Mouse (Mus musculus): ENCODE measurements around the gene Cep135.

Cep135 gene

GRCm38 (mm10) chr5:76684658-76685605 is 96.4 kb downstream of the Cep135 start:
- no peak for DNase-seq (ENCODE audit: low spot score in 2 of 2)

DNA sequence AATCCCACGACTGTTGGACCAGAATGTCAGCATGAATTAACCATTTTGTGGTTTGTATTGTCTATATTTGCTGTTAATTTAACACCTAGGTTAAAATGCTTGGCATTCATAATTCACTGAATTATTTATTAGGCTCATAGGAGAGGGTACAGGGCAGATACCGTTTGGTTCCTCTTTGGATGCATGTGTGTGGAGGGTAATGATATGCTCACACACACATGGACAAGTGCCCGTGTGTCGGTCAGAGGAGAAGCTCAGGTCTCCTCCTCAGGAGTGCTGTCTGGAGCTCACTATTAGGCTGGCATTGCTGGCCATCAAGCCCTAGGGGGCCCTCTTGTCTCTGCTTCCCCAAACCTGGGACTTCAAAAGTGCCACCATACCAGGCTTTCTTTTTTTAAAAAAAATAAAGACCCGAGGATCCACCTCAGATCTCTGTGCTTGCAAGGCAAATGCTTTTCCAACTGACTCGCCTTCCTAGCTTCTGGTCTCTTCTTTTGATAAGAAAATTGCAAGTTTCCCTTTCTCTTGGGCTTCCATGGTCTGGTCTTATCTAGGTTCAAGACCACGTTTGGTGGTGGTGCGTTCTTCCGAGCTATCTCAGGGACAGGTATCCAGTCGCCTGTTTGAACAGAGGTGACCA is 99.6 kb downstream of the Cep135 start:
- DNase-seq (ENCODE audit: low spot score in 2 of 2) = no peak

DNA sequence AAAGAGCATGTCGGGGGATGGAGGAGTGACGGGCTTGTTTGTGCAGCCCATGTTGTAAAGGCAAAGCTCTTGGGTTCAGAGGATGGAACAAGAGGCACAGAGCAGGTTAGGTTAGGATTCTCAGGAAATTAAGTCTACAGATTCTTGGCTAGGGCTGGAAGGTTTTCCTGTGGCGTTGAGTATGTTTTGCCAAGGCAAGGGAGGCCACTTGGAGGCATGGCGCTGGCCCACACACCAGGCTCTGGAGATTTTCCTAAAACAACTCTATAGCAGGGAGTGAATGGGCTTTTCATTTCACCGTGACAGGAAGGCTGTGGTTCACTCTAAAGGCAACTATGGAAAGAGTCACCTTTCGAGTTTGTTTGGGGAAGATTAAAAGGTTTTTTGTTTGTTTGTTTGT is 100.1 kb downstream of the Cep135 start:
- no peak for DNase-seq (ENCODE audit: low spot score in 2 of 2)

- DNase-seq (ENCODE audit: low spot score in 2 of 2) = no peak
Observed at GRCm38 (mm10) chr5:76690177-76690593, 101.7 kb downstream of the Cep135 start.

DNA sequence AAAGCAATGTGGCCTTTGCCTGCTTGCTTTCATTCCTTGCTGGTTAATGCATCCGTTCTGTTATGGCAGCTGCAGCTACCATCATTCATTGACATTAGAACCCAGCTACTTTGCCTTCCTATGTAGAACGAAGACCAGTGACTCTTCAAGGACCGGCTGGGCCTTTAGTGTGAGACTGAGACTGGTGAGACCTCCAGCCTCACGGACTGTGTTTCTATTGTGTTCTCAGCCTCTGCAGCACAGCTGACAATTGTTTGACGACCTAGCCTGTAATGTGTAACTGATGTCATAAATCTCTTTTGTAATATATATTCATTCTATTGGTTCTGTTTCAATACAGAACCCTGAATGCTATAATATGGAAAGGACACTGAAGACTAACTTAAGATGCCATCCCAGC is 102.8 kb downstream of the Cep135 start:
- no peak for DNase-seq (ENCODE audit: low spot score in 2 of 2)

- no peak for DNase-seq (ENCODE audit: low spot score in 2 of 2)
Observed at GRCm38 (mm10) chr5:76691706-76692424, 103.4 kb downstream of the Cep135 start.
